Mouse (Mus musculus) activated CD4-positive, CD25-positive, alpha-beta regulatory T cell, adult 4 months (primary cell): ENCODE data around the gene Plekhj1. TPM values are rescaled to one million over a fixed set of nuclear protein-coding genes. Genes with fewer than 3 reads are reported as not detected.

ENCODE experiments used
- ATAC-seq: one replicate; pipeline ENCODE4 v1.8.0; 2017
- polyA plus RNA-seq, 2 experiments: library from polyadenylated mRNA; unstranded; fragments of 100-300 nt; shearing (Covaris generic); gene quantifications; one replicate each; pipeline ENCODE4 v1.2.1; 2017

The Plekhj1 gene
- polyA plus RNA-seq, 2 experiments from 2014 or later: 121 to 156 TPM

- no peak for ATAC-seq
Measured at GRCm38 (mm10) chr10:80747410-80747809, 51.0 kb downstream of the Plekhj1 start.

Other genes starting within 250 kb of the Plekhj1 start
- 10 to 100 TPM; 13.0 to 13.4 TPM for gene Rexo1, start 237.1 kb downstream of the Plekhj1 start, polyA plus RNA-seq
- 1 to 10 TPM; 5.2 to 8.1 TPM for gene Klf16, start 221.3 kb downstream of the Plekhj1 start, polyA plus RNA-seq
- gene Abhd17a, start 208.3 kb downstream of the Plekhj1 start, polyA plus RNA-seq: 10 to 100 TPM in 1 of 2 experiments, 1 to 10 TPM in 1; 9.4 to 11.8 TPM
- 100 to 1,000 TPM; 104 to 107 TPM for gene Scamp4, start 195.8 kb downstream of the Plekhj1 start, polyA plus RNA-seq
- 1 to 10 TPM; 2.5 to 3.7 TPM for gene Adat3, start 195.7 kb downstream of the Plekhj1 start, polyA plus RNA-seq
- gene Gm49322, start 192.6 kb downstream of the Plekhj1 start, polyA plus RNA-seq: 10 to 100 TPM in 1 of 2 experiments, 1 to 10 TPM in 1; 9.5 to 11.5 TPM
- 10 to 100 TPM; 13.3 to 16.1 TPM for gene Csnk1g2, start 175.8 kb downstream of the Plekhj1 start, polyA plus RNA-seq
- 1 to 10 TPM; 5.5 to 6.1 TPM for gene Btbd2, start 141.6 kb downstream of the Plekhj1 start, polyA plus RNA-seq
- 10 to 100 TPM; 56.1 to 64.2 TPM for gene Mknk2, start 120.5 kb downstream of the Plekhj1 start, polyA plus RNA-seq
- gene Mob3a, start 96.6 kb downstream of the Plekhj1 start, polyA plus RNA-seq: 100 to 1,000 TPM; 212 to 221 TPM
- 10 to 100 TPM; 80.1 to 96.5 TPM for gene Izumo4, start 96.4 kb downstream of the Plekhj1 start, polyA plus RNA-seq
- gene Ap3d1, start 56.4 kb downstream of the Plekhj1 start, polyA plus RNA-seq: 10 to 100 TPM; 22.7 to 24.0 TPM
- gene Dot1l, start 43.4 kb downstream of the Plekhj1 start, polyA plus RNA-seq: 10 to 100 TPM; 13.6 to 18.0 TPM
- gene Sf3a2, start 428 bp downstream of the Plekhj1 start, polyA plus RNA-seq: 10 to 100 TPM; 18.9 to 19.9 TPM
- gene Amh, start 6.6 kb upstream of the Plekhj1 start, polyA plus RNA-seq: not detected
- not detected for gene Jsrp1, start 14.9 kb upstream of the Plekhj1 start, polyA plus RNA-seq
- gene Oaz1, start 28.0 kb upstream of the Plekhj1 start, polyA plus RNA-seq: 1,000 to 10,000 TPM; 1,826 to 2,667 TPM
- not detected for gene Lingo3, start 45.4 kb upstream of the Plekhj1 start, polyA plus RNA-seq
- gene Lsm7, start 56.6 kb upstream of the Plekhj1 start, polyA plus RNA-seq: 100 to 1,000 TPM; 202 to 214 TPM
- gene Sppl2b, start 56.6 kb upstream of the Plekhj1 start, polyA plus RNA-seq: 10 to 100 TPM in 1 of 2 experiments, 1 to 10 TPM in 1; 8.9 to 18.4 TPM
- not detected for gene Tmprss9, start 73.2 kb upstream of the Plekhj1 start, polyA plus RNA-seq
- 100 to 1,000 TPM; 228 to 262 TPM for gene Timm13, start 102.3 kb upstream of the Plekhj1 start, polyA plus RNA-seq
- 1 to 10 TPM; 2.8 to 4.5 TPM for gene Lmnb2, start 119.6 kb upstream of the Plekhj1 start, polyA plus RNA-seq
- 10 to 100 TPM; 22.8 to 45.2 TPM for gene Gadd45b, start 131.4 kb upstream of the Plekhj1 start, polyA plus RNA-seq
- gene Gng7, start 216.3 kb upstream of the Plekhj1 start, polyA plus RNA-seq: not detected
- under 1 TPM in 1 of 2 experiments, not detected in 1; 0.11 TPM for gene Diras1, start 227.0 kb upstream of the Plekhj1 start, polyA plus RNA-seq
- 1 to 10 TPM; 3.2 to 4.0 TPM for gene Slc39a3, start 238.8 kb upstream of the Plekhj1 start, polyA plus RNA-seq